Mouse (Mus musculus): ENCODE data around the gene Mvb12b.

DNA sequence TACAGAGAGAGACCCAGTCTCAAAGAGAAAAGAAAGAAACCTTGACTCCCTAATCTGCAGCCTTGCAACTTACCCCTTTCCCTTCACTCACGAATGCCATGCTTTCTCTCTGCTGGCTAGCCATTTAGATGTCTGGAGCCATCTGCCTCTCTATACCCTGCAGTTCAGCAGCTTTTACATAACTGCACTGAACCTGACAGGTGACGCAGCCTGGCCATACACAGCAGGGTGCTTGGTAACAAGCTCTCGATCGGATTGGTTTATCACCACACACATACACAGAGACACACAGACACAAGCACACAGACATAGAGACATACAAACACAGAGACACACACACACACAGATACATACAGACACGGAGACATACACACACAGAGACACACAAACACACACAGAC is 67.7 kb downstream of the Mvb12b start:
- TF ChIP-seq ZC3H11A (IDR thresholded peaks at IDR 0.05; ENCODE audit: borderline replicate concordance, low read depth, low read length) = no peak
- no peak for TF ChIP-seq ZNF384 (IDR thresholded peaks at IDR 0.05; ENCODE audit: low read depth, low read length)
- TF ChIP-seq MAFK (IDR thresholded peaks at IDR 0.05; ENCODE audit: insufficient read depth, low read depth, low read length) = no peak
- TF ChIP-seq CHD2 (IDR thresholded peaks at IDR 0.05; ENCODE audit: low read depth, low read length) = no peak
